In genomic region chrX:56722559-56722958, GRCm38 (mm10) we compare ENCODE assay signal across 20 mouse cellular contexts. TPM values are rescaled to one million over a fixed set of nuclear protein-coding genes. Genes with fewer than 3 reads are reported as not detected.
A peak's percentile ranks its signal among the peaks of the same experiment; 100 is the strongest.
DNase-seq lines count a peak whose midpoint lies in the region; ATAC-seq and TF ChIP-seq lines count a peak whose summit lies in the region.
"Had no signal": no experiment of that assay in that cellular context is flagged by ENCODE, and none has a peak within 500 bp of the region (broad histone marks: within the 10 kb centered on the region; RNA-seq: fewer than 3 reads in every experiment).

No protein-coding gene starts in this region.

- H3K36me3 ChIP-seq in heart, embryonic 14.5 days (ENCODE audit: control insufficient read depth, insufficient read depth, low read length), result no peaks in the 10 kb centered on the region
- H3K36me3 ChIP-seq in hindbrain, postnatal 0 days (ENCODE audit: insufficient read depth, low read length), result no peaks in the 10 kb centered on the region
- no peaks in the 10 kb centered on the region for H3K36me3 ChIP-seq in hindbrain, embryonic 16.5 days (ENCODE audit: control insufficient read depth, insufficient read depth, low read length)
- no peaks in the 10 kb centered on the region for H3K36me3 ChIP-seq in midbrain, embryonic 15.5 days (replicated peaks)
- H3K36me3 ChIP-seq: embryonic facial prominence, embryonic 13.5 days had no signal

- H3K27me3 ChIP-seq in heart, embryonic 14.5 days (ENCODE audit: control insufficient read depth, insufficient read depth, low read length), result no peaks in the 10 kb centered on the region
- no peaks in the 10 kb centered on the region for H3K27me3 ChIP-seq in hindbrain, postnatal 0 days (ENCODE audit: insufficient read depth, low read length)
- no peaks in the 10 kb centered on the region for H3K27me3 ChIP-seq in hindbrain, embryonic 16.5 days (replicated peaks; ENCODE audit: control insufficient read depth, insufficient read depth, low read length)
- no peaks in the 10 kb centered on the region for H3K27me3 ChIP-seq in midbrain, embryonic 15.5 days (replicated peaks)
- H3K27me3 ChIP-seq: embryonic facial prominence, embryonic 13.5 days had no signal

- H3K27ac ChIP-seq in heart, embryonic 14.5 days (replicated peaks in 1 of 2; ENCODE audit: control insufficient read depth in 1 of 2, insufficient read depth in 1 of 2, low read depth in 2 of 2, low read length in 2 of 2), result peak overlapping the region; percentile 44 to 55; a peak in 2 of 4 replicates
- H3K27ac ChIP-seq in hindbrain, postnatal 0 days, result no peak overlapping the region
- H3K27ac ChIP-seq in hindbrain, embryonic 16.5 days (ENCODE audit: low read depth, low read length), result no peak overlapping the region
- H3K27ac ChIP-seq in midbrain, embryonic 15.5 days, result peak overlapping the region; percentile 60
- H3K27ac ChIP-seq: embryonic facial prominence, embryonic 13.5 days; left cerebral cortex, adult 2 months had no signal

- no peak for DNase-seq in heart, postnatal 4 days
- peak; percentile 5 for DNase-seq in hindbrain, postnatal 0 days (ENCODE audit: low spot score)
- DNase-seq in ovary, adult 18-20 months (ENCODE audit: low spot score), result no peak
- DNase-seq: adrenal gland, adult 2 months; cerebellum, adult 11 months; cerebellum, postnatal 14 days; heart, postnatal 14 days; kidney, postnatal 4 days; layer of hippocampus, adult 9-11 months; left cerebral cortex, postnatal 4 days; liver; right cerebral cortex, adult 18-20 months had no signal

- H3K9ac ChIP-seq in heart, embryonic 14.5 days (ENCODE audit: low read length), result no peak overlapping the region
- no peak overlapping the region for H3K9ac ChIP-seq in hindbrain, postnatal 0 days (replicated peaks; ENCODE audit: low read length)
- no peak overlapping the region for H3K9ac ChIP-seq in hindbrain, embryonic 16.5 days (ENCODE audit: low read depth, low read length)
- no peak overlapping the region for H3K9ac ChIP-seq in midbrain, embryonic 15.5 days
- H3K9ac ChIP-seq: embryonic facial prominence, embryonic 13.5 days had no signal

- no peak overlapping the region for H3K4me3 ChIP-seq in heart, embryonic 14.5 days (ENCODE audit: control insufficient read depth in 1 of 2, insufficient read depth in 1 of 2, low read depth in 1 of 2, low read length in 2 of 2)
- H3K4me3 ChIP-seq in hindbrain, postnatal 0 days (ENCODE audit: low read length), result no peak overlapping the region
- no peak overlapping the region for H3K4me3 ChIP-seq in hindbrain, embryonic 16.5 days (ENCODE audit: low read length)
- no peak overlapping the region for H3K4me3 ChIP-seq in midbrain, embryonic 15.5 days
- H3K4me3 ChIP-seq: embryonic facial prominence, embryonic 13.5 days; left cerebral cortex, adult 2 months had no signal

- H3K4me1 ChIP-seq in heart, embryonic 14.5 days (ENCODE audit: control insufficient read depth in 2 of 2, insufficient read depth in 2 of 2, low read length in 2 of 2), result no peaks in the 10 kb centered on the region
- no peaks in the 10 kb centered on the region for H3K4me1 ChIP-seq in hindbrain, postnatal 0 days (ENCODE audit: insufficient read depth, low read length)
- H3K4me1 ChIP-seq in hindbrain, embryonic 16.5 days (ENCODE audit: control insufficient read depth, insufficient read depth, low read depth, low read length), result no peaks in the 10 kb centered on the region
- H3K4me1 ChIP-seq in midbrain, embryonic 15.5 days, result no peaks in the 10 kb centered on the region
- H3K4me1 ChIP-seq: embryonic facial prominence, embryonic 13.5 days had no signal

- H3K9me3 ChIP-seq in heart, embryonic 14.5 days (ENCODE audit: control insufficient read depth, low read length), result no peaks in the 10 kb centered on the region
- no peaks in the 10 kb centered on the region for H3K9me3 ChIP-seq in hindbrain, postnatal 0 days (ENCODE audit: low read length)
- no peaks in the 10 kb centered on the region for H3K9me3 ChIP-seq in hindbrain, embryonic 16.5 days (ENCODE audit: control insufficient read depth, low read length)
- H3K9me3 ChIP-seq in midbrain, embryonic 15.5 days, result no peaks in the 10 kb centered on the region
- H3K9me3 ChIP-seq: embryonic facial prominence, embryonic 13.5 days had no signal

- ATAC-seq in heart, embryonic 14.5 days (ENCODE audit: insufficient number of reproducible peaks, insufficient read depth, low FRiP score, low read depth), result no peak
- ATAC-seq in hindbrain, postnatal 0 days, result no peak
- no peak for ATAC-seq in hindbrain, embryonic 16.5 days
- ATAC-seq in midbrain, embryonic 15.5 days (replicated peaks), result peak; percentile 42; the same call in 1 of the 2 replicates
- ATAC-seq in granulocyte monocyte progenitor cell, adult 5-6 weeks (replicated peaks; ENCODE audit: poor library complexity, severe bottlenecking), result no peak
- ATAC-seq: intestine, embryonic 16.5 days; lung, postnatal 0 days had no signal

- WGBS in heart, embryonic 14.5 days, result 56% methylated on average over 8 of the region's 8 CpGs
- WGBS in hindbrain, postnatal 0 days, result 61% methylated on average over 8 of the region's 8 CpGs
- 47% methylated on average over 8 of the region's 8 CpGs for WGBS in hindbrain, embryonic 16.5 days
- WGBS in midbrain, embryonic 15.5 days, result 55% methylated on average over 8 of the region's 8 CpGs

- peak overlapping the region; percentile 36 for H3K4me2 ChIP-seq in heart, embryonic 14.5 days (ENCODE audit: low read length)
- no peak overlapping the region for H3K4me2 ChIP-seq in hindbrain, postnatal 0 days (ENCODE audit: low read depth, low read length)
- H3K4me2 ChIP-seq in hindbrain, embryonic 16.5 days (ENCODE audit: low read length), result no peak overlapping the region
- no peak overlapping the region for H3K4me2 ChIP-seq in midbrain, embryonic 15.5 days
- H3K4me2 ChIP-seq: embryonic facial prominence, embryonic 13.5 days had no signal

- TF ChIP-seq CTCF in hindbrain, postnatal 0 days (IDR thresholded peaks at IDR 0.05; ENCODE audit: low read depth), result no peak

RNA-seq across cellular contexts. Expression of gene Fhl1, which starts 9.0 kb away (rescaled TPM):
- 203 and 211 TPM in 2 replicates for polyA plus RNA-seq in heart, embryonic 14.5 days (2014; fragmentation: Nextera tagmentation; extraction: Ambion mirVana)
- 100 to 1,000 TPM; 278 to 293 TPM for total RNA-seq in heart, postnatal 4 days (2021)
- total RNA-seq in hindbrain, postnatal 0 days (2014; rRNA removed), result 189 and 208 TPM in 2 replicates
- 198 and 201 TPM in 2 replicates for polyA plus RNA-seq in hindbrain, postnatal 0 days (2015; fragmentation: Nextera tagmentation; extraction: Ambion mirVana)
- polyA plus RNA-seq in hindbrain, embryonic 16.5 days (2015; fragmentation: Nextera tagmentation; extraction: Ambion mirVana), result 212 and 226 TPM in 2 replicates
- 172 and 177 TPM in 2 replicates for polyA plus RNA-seq in midbrain, embryonic 15.5 days (2015; fragmentation: Nextera tagmentation; extraction: Ambion mirVana)
- total RNA-seq in granulocyte monocyte progenitor cell, adult 5-6 weeks (2014; fragmentation: Nextera tagmentation), result not detected in 2 replicates
- total RNA-seq in granulocyte monocyte progenitor cell, adult 5-6 weeks (2017), result not detected in 2 replicates

Comparison
In these comparisons a context has a peak if more than half of its experiments do, and no peak if none do; other contexts are left out.
1. H3K27ac ChIP-seq: peak in heart, embryonic 14.5 days (2 of 2) and midbrain, embryonic 15.5 days (single experiment); none in hindbrain, postnatal 0 days (single experiment) and hindbrain, embryonic 16.5 days (single experiment).